Mouse (Mus musculus) liver, embryonic 12.5 days (tissue): ENCODE measurements around the gene Svs4. TPM values are rescaled to one million over a fixed set of nuclear protein-coding genes. Genes with fewer than 3 reads are reported as not detected.

Source experiments
- polyA plus RNA-seq: library from polyadenylated mRNA; unstranded; fragments of >200 nt; fragmentation: Nextera tagmentation; extraction: Ambion mirVana; gene quantifications from 2 replicates; pipeline ENCODE4 v1.2.1, GENCODE M21; 2016

Svs4 gene
- polyA plus RNA-seq, 1 experiment from 2014 or later = not detected

Other genes with a start within 250 kb of the Svs4 start
- 20.7 and 21.0 TPM in 2 replicates for gene Stk4, start 208.1 kb downstream of the Svs4 start, polyA plus RNA-seq
- 32.4 TPM in 2 replicates for gene Tomm34, start 207.3 kb downstream of the Svs4 start, polyA plus RNA-seq
- gene Kcns1, start 107.3 kb downstream of the Svs4 start, polyA plus RNA-seq = not detected in 2 replicates
- gene Wfdc5, start 95.7 kb downstream of the Svs4 start, polyA plus RNA-seq = not detected in 2 replicates
- gene Wfdc12, start 87.9 kb downstream of the Svs4 start, polyA plus RNA-seq = not detected in 2 replicates
- gene Wfdc15a, start 78.3 kb downstream of the Svs4 start, polyA plus RNA-seq = not detected in 2 replicates
- 0.30 TPM in 1 of 2 replicates, not detected in the other for gene Wfdc15b, start 56.8 kb downstream of the Svs4 start, polyA plus RNA-seq
- not detected in 2 replicates for gene Svs2, start 40.0 kb downstream of the Svs4 start, polyA plus RNA-seq
- not detected in 2 replicates for gene Svs3b, start 21.8 kb downstream of the Svs4 start, polyA plus RNA-seq
- gene Svs3a, start 10.8 kb upstream of the Svs4 start, polyA plus RNA-seq = not detected in 2 replicates
- gene Svs6, start 38.3 kb upstream of the Svs4 start, polyA plus RNA-seq = not detected in 2 replicates
- gene Svs5, start 54.3 kb upstream of the Svs4 start, polyA plus RNA-seq = not detected in 2 replicates
- 12.1 and 14.1 TPM in 2 replicates for gene Slpi, start 110.6 kb upstream of the Svs4 start, polyA plus RNA-seq
- gene Rbpjl, start 124.7 kb upstream of the Svs4 start, polyA plus RNA-seq = not detected in 2 replicates
- gene Matn4, start 126.7 kb upstream of the Svs4 start, polyA plus RNA-seq = 0.28 and 0.41 TPM in 2 replicates
- 31.3 and 31.8 TPM in 2 replicates for gene Sdc4, start 165.4 kb upstream of the Svs4 start, polyA plus RNA-seq
- gene Sys1, start 178.5 kb upstream of the Svs4 start, polyA plus RNA-seq = 36.1 and 37.9 TPM in 2 replicates
- gene Gm20458, start 182.5 kb upstream of the Svs4 start, polyA plus RNA-seq = 4.7 and 5.2 TPM in 2 replicates
- not detected in 2 replicates for gene Trp53tg5, start 195.3 kb upstream of the Svs4 start, polyA plus RNA-seq
- 0.94 and 1.7 TPM in 2 replicates for gene Dbndd2, start 207.6 kb upstream of the Svs4 start, polyA plus RNA-seq
- 29.7 and 30.3 TPM in 2 replicates for gene Pigt, start 219.1 kb upstream of the Svs4 start, polyA plus RNA-seq